Mouse (Mus musculus) midbrain, embryonic 15.5 days (tissue): Measurements from ENCODE around the gene Hipk1. TPM values are rescaled to one million over a fixed set of nuclear protein-coding genes. Genes with fewer than 3 reads are reported as not detected.
A peak's percentile ranks its signal among the peaks of the same experiment; 100 is the strongest.
"Not testable (repeated sequence)": the region's sequence is repeated elsewhere in the genome, so short reads cannot be mapped to it uniquely, and the experiment has no call there.

Experiments used
- ATAC-seq: fragments of 200-750 bp; cut with Nextera tagmentation; replicated peaks from 2 replicates; pipeline ENCODE4 v1.8.0; 2017; ENCODE audit warnings: moderate TSS enrichment
- H3K27ac ChIP-seq: fragments of 300-500 bp; sonication (generic); 2 replicates; pipeline ENCODE4 v1.5.1; 2015; ENCODE audit warnings: mild to moderate bottlenecking, inconsistent platforms
- H3K27me3 ChIP-seq: fragments of 300-500 bp; sonication (generic); replicated peaks from 2 replicates; pipeline ENCODE4 v1.6.1; 2015; ENCODE audit warnings: inconsistent platforms
- H3K36me3 ChIP-seq: fragments of 300-500 bp; sonication (generic); replicated peaks from 2 replicates; pipeline ENCODE4 v1.6.1; 2015; ENCODE audit warnings: inconsistent platforms
- H3K4me1 ChIP-seq: fragments of 300-500 bp; sonication (generic); 2 replicates; pipeline ENCODE4 v1.6.1; 2015; ENCODE audit warnings: inconsistent platforms
- H3K4me2 ChIP-seq: fragments of 300-500 bp; sonication (generic); 2 replicates; pipeline ENCODE4 v1.6.1; 2015; ENCODE audit warnings: inconsistent platforms, mild to moderate bottlenecking, moderate library complexity
- H3K4me3 ChIP-seq: fragments of 300-500 bp; sonication (generic); 2 replicates; pipeline ENCODE4 v1.5.1; 2015; ENCODE audit warnings: mild to moderate bottlenecking, inconsistent platforms
- H3K9ac ChIP-seq: fragments of 300-500 bp; sonication (generic); 2 replicates; pipeline ENCODE4 v1.6.1; 2015; ENCODE audit warnings: mild to moderate bottlenecking, inconsistent platforms
- H3K9me3 ChIP-seq: fragments of 300-500 bp; sonication (generic); 2 replicates; pipeline ENCODE4 v1.6.1; 2016; ENCODE audit warnings: inconsistent platforms
- WGBS: fragments of 180-500 bp; shearing (Covaris S2); methylation state at CpG from one replicate; pipeline ENCODE4 v1.1.7; 2015; ENCODE audit warnings: mixed read lengths; 5-methylcytosine and 5-hydroxymethylcytosine counted together
- polyA plus RNA-seq: library from polyadenylated mRNA; unstranded; fragments of >200 nt; fragmentation: Nextera tagmentation; extraction: Ambion mirVana; gene quantifications from 2 replicates; pipeline ENCODE4 v1.2.1, GENCODE M21; 2015

The Hipk1 gene
- 13.0 and 13.2 TPM in 2 replicates for polyA plus RNA-seq

DNA sequence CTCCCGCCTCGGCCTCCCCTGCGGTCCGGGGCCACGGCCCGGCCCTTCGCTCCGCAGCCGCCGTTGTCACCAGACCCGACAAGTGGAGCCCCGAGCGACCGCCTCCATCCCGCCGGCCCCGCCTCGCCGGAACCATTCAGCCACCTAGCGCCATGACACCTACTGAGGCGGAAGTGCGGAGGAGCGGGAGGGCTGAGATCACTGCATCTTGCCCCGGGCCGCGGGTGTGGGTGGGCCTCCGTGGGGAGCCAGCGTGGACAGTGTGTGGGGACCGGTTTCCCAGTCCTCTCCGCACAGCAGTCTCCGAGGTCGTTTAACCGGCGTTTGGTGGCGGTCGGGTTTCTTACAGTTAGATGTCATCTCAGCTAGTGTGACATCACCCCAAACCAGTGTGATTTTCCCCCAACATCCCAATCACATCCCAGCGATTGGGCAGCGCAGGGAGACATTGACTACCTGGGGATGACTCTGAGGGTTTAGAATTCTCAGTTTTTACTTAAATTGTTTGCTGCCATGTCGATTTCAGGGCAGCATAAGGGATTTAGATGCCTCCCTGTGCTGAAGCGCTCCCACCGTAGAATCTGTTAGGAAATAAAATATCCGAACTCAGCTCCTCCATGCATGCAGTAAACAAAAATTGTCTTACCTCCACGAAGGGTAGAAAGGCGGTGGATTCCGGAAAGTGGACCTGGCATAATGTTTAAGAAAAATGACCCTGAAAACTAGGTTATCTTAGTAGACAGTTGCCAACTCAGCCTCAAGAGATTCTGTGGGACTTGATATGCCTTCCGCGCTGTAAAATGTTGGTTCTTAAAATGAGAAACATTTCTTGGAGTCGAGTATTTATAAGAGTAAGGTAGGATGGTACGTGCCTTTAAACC, at the start of gene Hipk1:
Gene Hipk1 (minus strand): TSS at position 334 of the 881 bp plus-strand sequence.
- Histone ChIP-seq H3K4me2 (peak within 1 kb of the TSS; percentile 77), H3K4me3 (peak within 1 kb of the TSS; percentile 84), H3K27me3 (no peaks in the 10 kb centered on the region), H3K9ac (peak within 1 kb of the TSS; percentile 94), H3K36me3 (no peaks in the 10 kb centered on the region), H3K4me1 (peaks cover 29% of the 10 kb centered on the region), H3K9me3 (no peaks in the 10 kb centered on the region), H3K27ac (peak within 1 kb of the TSS; percentile 91)
- ATAC-seq, result peak; percentile 98
- WGBS, result 9% methylated on average over 49 of the region's 49 CpGs

DNA sequence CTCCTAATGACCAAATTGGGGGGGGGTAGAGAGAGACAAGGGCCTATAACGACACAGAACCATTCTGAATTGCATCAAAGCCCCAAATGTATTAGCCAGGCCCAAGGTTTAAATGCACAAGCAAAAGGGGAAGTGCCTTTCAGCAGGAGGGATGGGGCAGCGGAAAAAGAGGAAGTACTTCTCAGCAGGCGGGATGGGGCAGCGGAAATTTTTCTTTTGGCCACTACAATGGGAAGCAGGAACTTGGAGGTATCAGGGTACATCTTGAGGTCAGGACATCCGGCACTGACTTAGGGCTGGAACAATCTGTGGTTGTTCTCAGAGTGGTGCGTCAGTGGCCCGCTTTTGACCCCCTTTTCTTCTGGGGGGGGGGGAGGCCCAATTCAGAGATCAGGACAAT, 49.6 kb upstream of the Hipk1 start:
- H3K4me2 ChIP-seq, H3K4me3 ChIP-seq, H3K9ac ChIP-seq, H3K9me3 ChIP-seq, H3K4me1 ChIP-seq, H3K27ac ChIP-seq, H3K27me3 ChIP-seq, ATAC-seq, H3K36me3 ChIP-seq: not testable (repeated sequence)
- WGBS, result 92% methylated on average over 7 of the region's 7 CpGs

DNA sequence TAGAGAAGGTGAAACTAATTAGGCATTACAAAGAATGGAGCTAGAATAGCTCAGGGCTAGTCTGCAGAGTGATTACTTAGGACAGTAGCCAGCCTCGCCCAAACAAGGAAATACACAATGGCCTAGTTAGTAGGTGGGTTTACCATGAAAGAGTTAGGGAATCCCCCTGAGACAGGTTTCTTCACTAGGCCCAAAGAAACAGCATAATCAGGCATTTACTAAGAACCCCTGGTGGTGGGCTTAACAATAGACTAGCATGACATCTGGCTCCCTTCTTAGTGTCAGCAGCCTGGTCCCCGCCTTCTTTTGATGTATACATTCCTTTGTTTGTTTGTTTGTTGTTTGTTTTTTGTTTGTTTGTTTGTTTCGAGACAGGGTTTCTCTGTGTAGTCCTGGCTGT, 48.8 kb upstream of the Hipk1 start:
- not testable (repeated sequence) for H3K36me3 ChIP-seq, ATAC-seq, H3K4me1 ChIP-seq, H3K9me3 ChIP-seq, H3K27me3 ChIP-seq, H3K4me2 ChIP-seq, H3K9ac ChIP-seq, H3K4me3 ChIP-seq, H3K27ac ChIP-seq
- WGBS, result 73% methylated on average over 3 of the region's 3 CpGs

GRCm38 (mm10) chr3:103839711-103840110, 48.3 kb upstream of the Hipk1 start:
- no peaks in the 10 kb centered on the region for H3K36me3 ChIP-seq
- H3K27ac ChIP-seq, result no peak overlapping the region
- H3K4me3 ChIP-seq, result no peak overlapping the region
- H3K4me2 ChIP-seq, result no peak overlapping the region
- no peaks in the 10 kb centered on the region for H3K27me3 ChIP-seq
- H3K4me1 ChIP-seq, result no peaks in the 10 kb centered on the region
- H3K9ac ChIP-seq, result no peak overlapping the region
- 96% methylated on average over 6 of the region's 6 CpGs for WGBS
- H3K9me3 ChIP-seq, result no peaks in the 10 kb centered on the region
- ATAC-seq, result no peak

DNA sequence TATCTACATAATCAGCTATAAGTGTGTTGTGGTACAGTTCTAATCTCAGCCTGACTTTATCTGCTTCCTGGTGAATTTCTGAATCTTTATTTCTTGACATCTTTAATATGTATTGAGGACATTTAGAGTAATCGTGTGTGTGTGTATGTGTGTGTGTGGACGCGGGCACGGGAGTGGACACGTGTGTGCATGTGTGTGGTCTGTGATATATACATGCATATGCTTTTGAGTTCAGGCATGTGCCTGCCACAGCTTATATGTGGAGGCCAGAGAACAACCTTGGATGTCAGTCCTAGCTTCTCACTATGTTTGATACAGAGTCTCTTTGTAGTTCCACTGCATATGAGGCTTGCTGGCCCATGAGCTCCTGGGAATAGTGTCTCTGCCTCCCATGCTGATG, 45.1 kb upstream of the Hipk1 start:
- Histone ChIP-seq H3K9me3 (no peaks in the 10 kb centered on the region), H3K27ac (no peak overlapping the region), H3K36me3 (no peaks in the 10 kb centered on the region), H3K27me3 (no peaks in the 10 kb centered on the region), H3K4me3 (no peak overlapping the region), H3K4me1 (no peaks in the 10 kb centered on the region), H3K9ac (no peak overlapping the region), H3K4me2 (no peak overlapping the region)
- 98% methylated on average over 5 of the region's 5 CpGs for WGBS
- ATAC-seq, result no peak

DNA sequence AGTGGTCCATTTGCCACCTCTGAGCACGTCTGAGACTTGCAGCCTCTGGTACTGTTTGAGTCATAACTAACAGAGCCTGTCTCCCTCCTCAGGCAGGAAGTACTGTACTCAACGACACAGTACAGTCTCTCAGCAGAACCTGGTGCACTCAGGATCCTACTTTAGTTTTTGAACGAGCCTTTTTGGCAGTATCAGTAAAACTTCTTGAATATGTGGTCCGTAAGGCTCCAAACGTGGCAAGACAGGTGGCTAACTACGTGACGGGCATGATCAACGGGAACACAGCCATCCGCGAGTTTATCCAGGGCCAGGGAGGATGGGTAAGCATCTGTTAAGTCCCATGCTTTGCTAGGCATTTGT, 44.6 kb upstream of the Hipk1 start:
- H3K4me3 ChIP-seq, result no peak overlapping the region
- H3K9me3 ChIP-seq, result no peaks in the 10 kb centered on the region
- no peak overlapping the region for H3K4me2 ChIP-seq
- 82% methylated on average over 10 of the region's 10 CpGs for WGBS
- H3K36me3 ChIP-seq, result no peaks in the 10 kb centered on the region
- H3K27ac ChIP-seq, result no peak overlapping the region
- H3K27me3 ChIP-seq, result no peaks in the 10 kb centered on the region
- no peak for ATAC-seq
- no peak overlapping the region for H3K9ac ChIP-seq
- no peaks in the 10 kb centered on the region for H3K4me1 ChIP-seq

DNA sequence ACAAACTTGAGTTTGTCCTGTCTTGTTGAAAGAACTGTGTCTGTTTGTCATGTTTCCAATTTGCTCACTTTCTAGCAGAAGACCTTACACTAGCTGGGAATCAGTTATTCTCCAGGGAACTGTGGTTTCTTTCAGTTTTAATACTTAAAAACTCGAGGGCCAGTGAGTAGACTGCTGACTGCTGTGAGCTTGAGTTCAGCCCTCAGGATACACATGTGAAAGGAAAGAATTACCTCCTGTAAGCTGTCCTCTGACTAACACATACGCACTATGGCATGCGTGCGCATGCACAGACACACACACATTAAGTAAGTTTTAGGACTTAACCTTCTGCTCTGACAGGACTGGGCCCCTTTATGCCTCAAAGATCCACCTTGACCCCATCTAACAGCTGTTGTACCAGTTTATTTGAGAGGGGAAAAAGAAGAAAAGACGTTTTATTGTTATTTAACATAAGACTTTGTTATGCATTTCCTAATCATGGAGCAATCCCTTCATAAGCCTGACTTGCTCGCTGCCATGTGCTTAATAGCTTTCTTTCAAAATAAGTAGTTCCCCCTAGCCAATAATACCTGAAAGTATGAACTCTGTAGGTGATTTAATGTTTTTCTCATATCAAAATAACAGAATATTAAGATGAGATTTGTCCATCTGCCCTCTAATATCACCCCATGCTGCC, 44.0 kb upstream of the Hipk1 start:
- Histone ChIP-seq H3K27me3 (no peaks in the 10 kb centered on the region), H3K4me2 (no peak overlapping the region), H3K4me3 (no peak overlapping the region), H3K36me3 (no peaks in the 10 kb centered on the region), H3K27ac (no peak overlapping the region), H3K4me1 (no peaks in the 10 kb centered on the region), H3K9me3 (no peaks in the 10 kb centered on the region), H3K9ac (no peak overlapping the region)
- ATAC-seq, result no peak
- WGBS, result 76% methylated on average over 6 of the region's 6 CpGs

GRCm38 (mm10) chr3:103834001-103834400, 42.6 kb upstream of the Hipk1 start:
- no peaks in the 10 kb centered on the region for H3K9me3 ChIP-seq
- 85% methylated on average over 2 of the region's 2 CpGs for WGBS
- ATAC-seq, result no peak

GRCm38 (mm10) chr3:103832426-103832825, 41.1 kb upstream of the Hipk1 start, which contains the start of gene Bcl2l15:
Gene Bcl2l15, plus strand, starts transcription at chr3:103832601.
- Histone ChIP-seq H3K27me3 (no peaks in the 10 kb centered on the region), H3K4me2 (no peak within 1 kb of the TSS), H3K27ac (no peak within 1 kb of the TSS), H3K9me3 (no peaks in the 10 kb centered on the region), H3K9ac (no peak within 1 kb of the TSS), H3K36me3 (no peaks in the 10 kb centered on the region), H3K4me1 (no peaks in the 10 kb centered on the region), H3K4me3 (no peak within 1 kb of the TSS)
- ATAC-seq, result no peak

More at GRCm38 (mm10) chr3:103834001-103834400, 42.6 kb upstream of the Hipk1 start:
- H3K4me1 ChIP-seq, result no peaks in the 10 kb centered on the region
- no peaks in the 10 kb centered on the region for H3K36me3 ChIP-seq
- H3K4me3 ChIP-seq, result no peak overlapping the region
- no peak overlapping the region for H3K27ac ChIP-seq
- no peak overlapping the region for H3K4me2 ChIP-seq
- H3K9ac ChIP-seq, result no peak overlapping the region
- H3K27me3 ChIP-seq, result no peaks in the 10 kb centered on the region

- no peak overlapping the region for H3K27ac ChIP-seq
- 83% methylated on average over 7 of the region's 7 CpGs for WGBS
- ATAC-seq, result no peak
Measured at GRCm38 (mm10) chr3:103831146-103831545, 39.8 kb upstream of the Hipk1 start.

DNA sequence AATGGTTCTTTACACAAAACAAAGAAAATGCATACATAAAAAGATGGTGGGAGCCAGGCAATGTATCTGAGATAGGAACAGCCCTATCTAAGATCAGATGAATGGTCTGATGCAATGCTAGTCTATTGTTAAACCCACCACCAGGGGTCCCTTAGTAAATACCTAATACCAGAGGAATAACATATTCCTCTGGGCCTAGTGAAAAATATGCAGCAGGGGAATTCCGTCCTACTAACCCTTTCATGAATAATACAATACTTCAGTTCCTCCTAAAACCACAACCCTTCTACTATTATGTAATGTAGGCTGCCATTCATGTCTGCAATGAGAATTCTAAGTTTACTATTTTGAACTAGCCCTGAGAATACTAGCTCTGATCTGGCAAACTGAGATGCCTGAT, 39.3 kb upstream of the Hipk1 start:
- H3K4me2 ChIP-seq, ATAC-seq, H3K27ac ChIP-seq, H3K36me3 ChIP-seq, H3K9ac ChIP-seq, H3K27me3 ChIP-seq, H3K4me3 ChIP-seq, H3K4me1 ChIP-seq, H3K9me3 ChIP-seq: not testable (repeated sequence)
- 31% methylated on average over 1 of the region's 1 CpGs for WGBS

More at GRCm38 (mm10) chr3:103831146-103831545, 39.8 kb upstream of the Hipk1 start:
- Histone ChIP-seq H3K27me3 (no peaks in the 10 kb centered on the region), H3K9ac (no peak overlapping the region), H3K4me1 (no peaks in the 10 kb centered on the region), H3K36me3 (no peaks in the 10 kb centered on the region), H3K4me3 (no peak overlapping the region), H3K9me3 (no peaks in the 10 kb centered on the region), H3K4me2 (no peak overlapping the region)

- no peak for ATAC-seq
- no peak overlapping the region for H3K4me2 ChIP-seq
- no peak overlapping the region for H3K4me3 ChIP-seq
- H3K27me3 ChIP-seq, result no peaks in the 10 kb centered on the region
- H3K4me1 ChIP-seq, result no peaks in the 10 kb centered on the region
- 88% methylated on average over 3 of the region's 3 CpGs for WGBS
- no peaks in the 10 kb centered on the region for H3K9me3 ChIP-seq
- H3K9ac ChIP-seq, result no peak overlapping the region
- H3K36me3 ChIP-seq, result no peaks in the 10 kb centered on the region
- no peak overlapping the region for H3K27ac ChIP-seq
Measured at GRCm38 (mm10) chr3:103829036-103829435, 37.7 kb upstream of the Hipk1 start.

DNA sequence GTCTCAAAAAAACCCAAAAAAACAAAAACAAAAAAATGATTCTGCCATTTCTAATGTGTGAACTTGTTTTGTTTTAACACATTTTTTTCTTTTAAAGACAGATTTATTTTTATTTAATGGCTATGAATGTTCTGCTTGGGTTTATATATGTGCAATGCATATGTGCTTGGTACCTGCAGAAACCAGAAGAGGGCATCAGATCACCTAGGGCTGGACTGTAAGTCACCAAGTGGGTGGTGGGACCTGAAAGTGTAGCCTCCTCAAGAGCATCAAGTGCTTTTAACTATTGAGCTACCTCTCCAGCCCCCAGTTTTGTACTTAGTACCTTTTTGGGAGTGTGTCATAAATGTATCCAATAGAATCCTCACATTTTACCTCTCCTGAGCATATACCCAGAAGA, 36.2 kb upstream of the Hipk1 start:
- ATAC-seq, result no peak
- Histone ChIP-seq H3K9ac (no peak overlapping the region), H3K9me3 (no peaks in the 10 kb centered on the region), H3K27me3 (no peaks in the 10 kb centered on the region), H3K4me2 (no peak overlapping the region), H3K36me3 (no peaks in the 10 kb centered on the region), H3K4me1 (no peaks in the 10 kb centered on the region), H3K27ac (no peak overlapping the region), H3K4me3 (no peak overlapping the region)
